Mouse (Mus musculus) embryonic facial prominence, embryonic 11.5 days (tissue): ENCODE results near the gene Cryzl1. TPM values are rescaled to one million over a fixed set of nuclear protein-coding genes. Genes with fewer than 3 reads are reported as not detected.
"Not testable (repeated sequence)": the region's sequence is repeated elsewhere in the genome, so short reads cannot be mapped to it uniquely, and the experiment has no call there.

Source experiments
- ATAC-seq: fragments of 200-750 bp; cut with Nextera tagmentation; replicated peaks from 2 replicates; pipeline ENCODE4 v1.8.0; 2017; ENCODE audit warnings: low read depth; ENCODE audit not compliant: insufficient number of reproducible peaks, low FRiP score, low TSS enrichment
- DNase-seq: peaks from one replicate; pipeline ENCODE4 v3.0.0-alpha.2; 2015; ENCODE audit warnings: low spot score
- H3K27ac ChIP-seq: fragments of 300-500 bp; sonication (generic); replicated peaks from 2 replicates; pipeline ENCODE4 v1.5.1; 2014; ENCODE audit warnings: mild to moderate bottlenecking, low read depth, low read length, control low read depth
- H3K27me3 ChIP-seq: fragments of 300-500 bp; sonication (generic); 2 replicates; pipeline ENCODE4 v1.6.1; 2014; ENCODE audit warnings: mild to moderate bottlenecking, low read length, moderate library complexity, mixed read lengths; ENCODE audit not compliant: control insufficient read depth, insufficient read depth
- H3K36me3 ChIP-seq: fragments of 300-500 bp; sonication (generic); replicated peaks from 2 replicates; pipeline ENCODE4 v1.6.1; 2014; ENCODE audit warnings: low read depth, mild to moderate bottlenecking, low read length, moderate library complexity, mixed read lengths; ENCODE audit not compliant: control insufficient read depth, insufficient read depth
- H3K4me1 ChIP-seq: fragments of 300-500 bp; sonication (generic); 2 replicates; pipeline ENCODE4 v1.6.1; 2014; ENCODE audit warnings: low read length, mixed read lengths; ENCODE audit not compliant: control insufficient read depth, insufficient read depth
- H3K4me2 ChIP-seq: fragments of 300-500 bp; sonication (generic); 2 replicates; pipeline ENCODE4 v1.6.1; 2014; ENCODE audit warnings: low read depth, mild to moderate bottlenecking, control low read depth, low read length, moderate library complexity
- H3K4me3 ChIP-seq: fragments of 300-500 bp; sonication (generic); 2 replicates; pipeline ENCODE4 v1.5.1; 2014; ENCODE audit warnings: low read depth, low read length, control low read depth
- H3K9ac ChIP-seq: fragments of 300-500 bp; sonication (generic); replicated peaks from 2 replicates; pipeline ENCODE4 v1.6.1; 2014; ENCODE audit warnings: mild to moderate bottlenecking, control low read depth, low read length
- H3K9me3 ChIP-seq: fragments of 300-500 bp; sonication (generic); replicated peaks from 2 replicates; pipeline ENCODE4 v1.6.1; 2016; ENCODE audit warnings: mild to moderate bottlenecking, low read length, inconsistent platforms, mixed read lengths; ENCODE audit not compliant: control insufficient read depth
- WGBS: fragments of 180-500 bp; shearing (Covaris S2); extraction: QIAGEN DNeasy Blood & Tissue Kit; methylation state at CpG from one replicate; pipeline ENCODE4 v1.1.7; 2014; 5-methylcytosine and 5-hydroxymethylcytosine counted together
- polyA plus RNA-seq: library from polyadenylated mRNA; unstranded; fragments of >200 nt; fragmentation: Nextera tagmentation; extraction: Ambion mirVana; gene quantifications from 2 replicates; pipeline ENCODE4 v1.2.1, GENCODE M21; 2014

The Cryzl1 gene
- polyA plus RNA-seq, 1 experiment from 2014 or later: 66.7 TPM

DNA sequence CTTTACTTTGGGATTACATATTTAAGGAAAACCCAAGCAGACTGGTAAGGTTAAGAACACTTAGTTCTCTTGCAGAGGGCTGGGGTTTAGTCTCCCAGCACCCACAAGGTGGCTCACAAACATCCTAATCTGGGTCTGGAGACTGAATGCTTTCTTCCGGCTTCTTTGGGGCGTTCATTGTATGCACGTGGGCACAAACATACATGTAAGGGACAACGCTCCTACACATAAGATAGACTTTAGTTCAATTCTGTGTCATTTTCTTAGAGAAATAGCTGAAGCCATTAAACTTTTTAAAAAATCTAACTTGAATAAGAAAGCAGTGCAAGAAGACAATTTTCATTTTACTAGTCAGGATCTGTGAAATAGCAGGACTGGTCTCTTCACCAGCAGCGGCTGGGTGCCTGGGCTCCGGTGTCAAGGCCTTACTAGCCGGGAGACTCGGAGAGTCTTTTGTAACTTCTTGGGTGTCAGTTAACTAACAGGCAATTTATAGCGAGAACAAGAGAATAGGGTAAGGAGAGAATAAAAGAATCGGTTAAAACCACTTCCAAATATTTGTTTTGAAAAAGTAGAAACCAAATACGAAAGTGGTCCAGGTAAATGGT, 82.7 kb downstream of the Cryzl1 start:
- no peaks in the 10 kb centered on the region for H3K4me1 ChIP-seq
- peak overlapping the region; percentile 85 for H3K9ac ChIP-seq
- H3K27ac ChIP-seq: no peak overlapping the region
- DNase-seq (peak; percentile 51), ATAC-seq (no peak)
- no peaks in the 10 kb centered on the region for H3K27me3 ChIP-seq
- WGBS: 1% methylated on average over 11 of the region's 11 CpGs
- H3K4me3 ChIP-seq: peak overlapping the region; percentile 85
- H3K9me3 ChIP-seq: no peaks in the 10 kb centered on the region
- H3K36me3 ChIP-seq: peaks cover 2% of the 10 kb centered on the region; the same call in 1 of the 2 replicates
- peak overlapping the region; percentile 87 for H3K4me2 ChIP-seq

- not testable (repeated sequence) for DNase-seq, H3K27ac ChIP-seq, H3K9ac ChIP-seq, H3K36me3 ChIP-seq, H3K4me2 ChIP-seq, H3K4me3 ChIP-seq, H3K9me3 ChIP-seq, ATAC-seq, H3K27me3 ChIP-seq, H3K4me1 ChIP-seq
- no CpG with 5 or more reads among the region's 2 CpGs for WGBS
Measured at GRCm38 (mm10) chr16:91645420-91645819, 83.4 kb downstream of the Cryzl1 start.

DNA sequence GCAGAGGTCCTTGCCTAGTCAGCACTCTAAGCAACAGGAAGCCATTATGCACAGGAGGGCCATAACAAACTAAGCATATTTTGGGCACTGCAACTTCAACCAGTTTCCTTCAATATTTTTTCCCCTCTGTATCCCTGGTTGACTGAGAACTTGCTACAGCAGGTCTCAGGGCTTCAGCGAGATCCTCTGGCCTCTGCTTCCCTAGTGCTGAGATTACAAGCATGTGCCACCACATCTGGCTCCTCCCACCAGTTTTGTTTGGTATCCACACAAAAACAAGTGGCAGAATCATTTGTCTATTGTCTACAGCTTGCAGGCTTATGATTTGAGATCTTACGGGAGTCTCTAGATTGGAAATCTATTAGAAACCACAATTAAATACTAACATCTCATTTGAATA, 83.9 kb downstream of the Cryzl1 start:
- DNase-seq: no peak
- H3K36me3 ChIP-seq: peaks cover 4% of the 10 kb centered on the region; the same call in 1 of the 2 replicates
- H3K27me3 ChIP-seq: no peaks in the 10 kb centered on the region
- 89% methylated on average over 2 of the region's 2 CpGs for WGBS
- H3K27ac ChIP-seq: no peak overlapping the region
- no peak overlapping the region for H3K4me2 ChIP-seq
- no peak for ATAC-seq
- no peak overlapping the region for H3K4me3 ChIP-seq
- H3K4me1 ChIP-seq: no peaks in the 10 kb centered on the region
- no peaks in the 10 kb centered on the region for H3K9me3 ChIP-seq
- no peak overlapping the region for H3K9ac ChIP-seq

DNA sequence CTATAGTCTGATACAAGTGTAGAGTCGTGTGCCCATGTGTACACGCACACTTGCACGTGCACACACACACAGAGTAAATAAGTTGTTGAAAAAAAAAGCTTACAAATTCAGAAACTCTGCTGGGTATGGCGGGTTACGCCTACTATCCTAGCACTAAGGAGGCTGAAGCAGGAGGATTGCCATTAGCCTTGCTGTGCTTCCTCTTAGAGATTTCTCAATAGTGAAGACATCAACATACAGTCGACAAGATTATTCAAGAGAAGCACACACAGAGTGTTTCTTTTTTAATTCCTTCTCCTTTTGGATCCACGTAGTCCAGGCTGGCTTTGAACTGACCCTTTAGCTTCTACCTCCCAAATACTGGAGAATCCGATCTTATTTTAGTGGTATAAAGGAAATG, 88.6 kb downstream of the Cryzl1 start:
- no peak overlapping the region for H3K9ac ChIP-seq
- no peak overlapping the region for H3K27ac ChIP-seq
- DNase-seq (no peak), ATAC-seq (no peak)
- H3K4me3 ChIP-seq: no peak overlapping the region
- no peak overlapping the region for H3K4me2 ChIP-seq
- WGBS: 93% methylated on average over 8 of the region's 8 CpGs
- no peaks in the 10 kb centered on the region for H3K9me3 ChIP-seq
- no peaks in the 10 kb centered on the region for H3K27me3 ChIP-seq
- H3K4me1 ChIP-seq: no peaks in the 10 kb centered on the region
- H3K36me3 ChIP-seq: peaks cover 12% of the 10 kb centered on the region

- Histone ChIP-seq H3K4me3 (no peak overlapping the region), H3K9me3 (no peaks in the 10 kb centered on the region), H3K36me3 (peaks cover 12% of the 10 kb centered on the region), H3K4me1 (no peaks in the 10 kb centered on the region), H3K27me3 (no peaks in the 10 kb centered on the region), H3K27ac (no peak overlapping the region), H3K4me2 (no peak overlapping the region), H3K9ac (no peak overlapping the region)
- no peak for ATAC-seq
- DNase-seq: no peak
- WGBS: 94% methylated on average over 2 of the region's 2 CpGs
Measured at GRCm38 (mm10) chr16:91639636-91640035, 89.1 kb downstream of the Cryzl1 start.

Other genes starting within 250 kb of the Cryzl1 start
- 51.5 and 57.4 TPM in 2 replicates for gene Ifnar1, start 243.7 kb downstream of the Cryzl1 start, polyA plus RNA-seq
- 40.4 and 41.4 TPM in 2 replicates for gene Ifngr2, start 181.9 kb downstream of the Cryzl1 start, polyA plus RNA-seq
- gene Tmem50b, start 131.2 kb downstream of the Cryzl1 start, polyA plus RNA-seq: 39.8 and 41.6 TPM in 2 replicates
- 3.5 and 4.7 TPM in 2 replicates for gene Dnajc28, start 109.9 kb downstream of the Cryzl1 start, polyA plus RNA-seq
- gene Gart, start 82.0 kb downstream of the Cryzl1 start, polyA plus RNA-seq: 113 and 117 TPM in 2 replicates
- 135 and 143 TPM in 2 replicates for gene Son, start 81.5 kb downstream of the Cryzl1 start, polyA plus RNA-seq
- gene Donson, start 40.2 kb downstream of the Cryzl1 start, polyA plus RNA-seq: 32.4 and 36.7 TPM in 2 replicates
- gene Itsn1, start 306 bp upstream of the Cryzl1 start, polyA plus RNA-seq: 36.5 and 40.1 TPM in 2 replicates